Mouse (Mus musculus) midbrain, embryonic 10.5 days (tissue): ENCODE measurements at regions not wholly inside any gene's neighbourhood (a gene's known extent, or its start where the extent isn't known, plus 50 kb on each side); places are given as distances from the start of the nearest gene placed in this dataset.
A peak's percentile ranks its signal among the peaks of the same experiment; 100 is the strongest.

ENCODE experiments used
- DNase-seq: peaks from one replicate; pipeline ENCODE4 v3.0.0-alpha.2; 2017; ENCODE audit warnings: low spot score
- H3K27ac ChIP-seq: fragments of 300-500 bp; sonication (generic); replicated peaks from 2 replicates; pipeline ENCODE4 v1.5.1; 2016; ENCODE audit warnings: mild to moderate bottlenecking
- H3K27me3 ChIP-seq: fragments of 300-500 bp; sonication (generic); 2 replicates; pipeline ENCODE4 v1.6.1; 2016; ENCODE audit warnings: low read depth, mild to moderate bottlenecking; ENCODE audit not compliant: poor library complexity, severe bottlenecking
- H3K36me3 ChIP-seq: fragments of 300-500 bp; sonication (generic); 2 replicates; pipeline ENCODE4 v1.6.1; 2016; ENCODE audit warnings: mild to moderate bottlenecking, moderate library complexity
- H3K4me1 ChIP-seq: fragments of 300-500 bp; sonication (generic); 2 replicates; pipeline ENCODE4 v1.6.1; 2016
- H3K4me3 ChIP-seq: fragments of 300-500 bp; sonication (generic); 2 replicates; pipeline ENCODE4 v1.5.1; 2016; ENCODE audit warnings: mild to moderate bottlenecking, moderate library complexity
- H3K9me3 ChIP-seq: fragments of 300-500 bp; sonication (generic); replicated peaks from 2 replicates; pipeline ENCODE4 v1.6.1; 2016; ENCODE audit warnings: mild to moderate bottlenecking
- WGBS: fragments of 180-500 bp; shearing (Covaris S2); methylation state at CpG from one replicate; pipeline ENCODE4 v1.1.7; 2016; 5-methylcytosine and 5-hydroxymethylcytosine counted together

DNA sequence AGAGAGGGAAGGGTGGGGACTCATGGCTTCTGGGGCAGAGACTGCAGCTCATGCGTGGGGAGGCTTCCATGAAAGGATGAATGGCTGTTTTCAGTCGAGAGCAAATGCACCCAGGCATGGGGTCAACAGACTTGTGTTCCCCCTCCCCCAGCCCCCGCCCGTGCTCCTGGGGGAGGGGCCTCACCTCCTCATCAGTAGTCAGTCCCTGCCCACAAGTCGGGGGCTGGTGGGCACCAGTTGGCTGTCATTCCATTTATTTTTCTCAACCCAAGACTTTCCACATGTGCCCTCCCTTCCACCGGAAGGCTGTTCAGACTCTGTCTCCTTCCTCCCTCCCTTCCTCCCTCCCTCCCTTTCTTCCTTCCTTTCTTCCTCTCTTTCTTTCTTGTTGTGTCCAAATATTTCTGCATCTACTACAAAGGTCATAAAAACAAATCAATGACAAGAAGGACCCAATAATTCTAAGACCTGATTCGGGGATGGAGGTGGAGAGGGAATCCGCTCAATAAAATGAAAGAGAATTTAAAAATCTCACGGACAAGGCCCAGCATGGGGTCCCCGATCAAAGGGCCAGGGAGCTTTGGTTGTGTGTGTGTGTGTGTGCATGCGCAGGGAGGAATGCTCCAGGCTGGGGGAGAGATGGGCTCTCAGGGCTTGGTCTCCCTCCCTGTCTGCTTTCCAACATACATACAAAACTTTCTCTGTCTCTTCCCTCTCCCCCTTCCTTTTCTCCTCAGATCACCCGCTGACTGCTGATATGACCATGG lies 57.7 kb downstream of the Rpl14 start:
- DNase-seq: no peak
- H3K27ac ChIP-seq: peak overlapping the region; percentile 66
- WGBS: 63% methylated on average over 12 of the region's 12 CpGs

DNA sequence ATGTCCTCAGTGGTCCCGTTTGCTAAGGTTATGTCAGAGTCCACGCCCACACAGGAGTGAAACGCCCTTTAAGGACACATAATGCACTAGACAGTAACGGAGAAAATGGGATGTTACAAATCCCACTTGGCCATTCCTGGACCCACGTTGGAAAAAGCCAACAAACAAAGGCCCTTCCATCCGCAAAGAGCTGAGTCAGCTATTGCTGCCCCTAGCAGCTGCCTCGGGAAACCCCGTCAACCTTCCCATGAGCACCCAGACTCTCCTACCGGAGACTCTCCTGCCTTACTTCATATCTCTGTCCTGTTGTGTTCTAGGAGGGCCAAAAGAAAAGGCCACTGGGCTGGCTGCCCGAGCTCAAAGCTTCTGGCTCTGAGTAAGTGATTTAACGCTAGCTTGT lies 58.4 kb downstream of the Rpl14 start:
- 88% methylated on average over 11 of the region's 11 CpGs for WGBS
- peaks cover 10% of the 10 kb centered on the region; the same call in 1 of the 2 replicates for H3K9me3 ChIP-seq
- DNase-seq: no peak
- H3K27me3 ChIP-seq: no peaks in the 10 kb centered on the region
- no peaks in the 10 kb centered on the region for H3K36me3 ChIP-seq
- H3K27ac ChIP-seq: peak overlapping the region; percentile 66
- H3K4me1 ChIP-seq: peaks cover 22% of the 10 kb centered on the region
- no peak overlapping the region for H3K4me3 ChIP-seq

More for the DNA sequence above, 57.7 kb downstream of the Rpl14 start:
- Histone ChIP-seq H3K4me1 (peaks cover 22% of the 10 kb centered on the region), H3K9me3 (peaks cover 10% of the 10 kb centered on the region; the same call in 1 of the 2 replicates), H3K4me3 (no peak overlapping the region), H3K36me3 (no peaks in the 10 kb centered on the region), H3K27me3 (no peaks in the 10 kb centered on the region)

DNA sequence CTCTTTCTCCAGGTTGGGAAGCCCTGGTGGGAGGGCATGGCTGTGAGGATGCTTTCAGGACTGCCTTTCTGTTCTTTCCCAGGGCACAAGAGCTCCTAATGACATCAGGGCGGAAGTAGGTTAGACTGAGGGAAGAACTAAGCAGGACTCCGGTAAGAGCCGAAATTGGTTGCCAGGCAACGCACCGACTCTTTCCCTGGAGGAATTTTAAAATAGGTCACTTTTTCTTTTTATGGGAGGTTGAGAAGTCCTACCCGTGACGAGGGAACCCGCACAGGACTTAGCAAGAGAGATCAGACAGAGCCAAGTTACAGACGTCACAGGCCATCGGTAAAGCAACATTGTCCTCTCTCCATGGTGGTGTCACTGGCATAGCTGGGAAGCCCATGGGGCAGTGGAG lies 61.6 kb downstream of the Rpl14 start:
- Histone ChIP-seq H3K27ac (no peak overlapping the region), H3K9me3 (0 out of 2 replicates have a peak, but pooled peaks cover 10% of the 10 kb centered on the region), H3K4me3 (no peak overlapping the region), H3K36me3 (no peaks in the 10 kb centered on the region), H3K27me3 (no peaks in the 10 kb centered on the region), H3K4me1 (peaks cover 22% of the 10 kb centered on the region)
- no peak for DNase-seq
- 85% methylated on average over 10 of the region's 10 CpGs for WGBS

DNA sequence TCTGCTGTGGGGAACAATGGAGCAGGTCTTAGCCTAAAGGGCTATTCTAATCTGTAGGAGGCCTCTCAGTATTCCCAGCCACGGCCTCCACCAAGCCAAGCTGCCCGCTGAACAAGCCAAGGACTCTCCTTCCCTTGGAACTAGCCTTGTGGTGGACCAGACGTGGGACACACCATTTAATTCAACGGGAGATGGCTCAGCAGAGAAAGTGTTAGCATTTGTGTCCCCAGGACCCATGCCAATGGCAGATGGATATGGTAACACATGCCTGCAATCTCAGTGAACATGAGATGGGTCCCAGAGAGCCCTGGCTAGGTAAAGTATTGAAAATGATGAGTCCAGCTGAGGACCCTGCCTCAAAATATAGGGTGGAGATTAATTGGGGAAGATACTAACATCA lies 71.4 kb downstream of the Rpl14 start:
- Histone ChIP-seq H3K27ac (no peak overlapping the region), H3K9me3 (no peaks in the 10 kb centered on the region), H3K4me3 (no peak overlapping the region), H3K36me3 (no peaks in the 10 kb centered on the region), H3K27me3 (no peaks in the 10 kb centered on the region), H3K4me1 (no peaks in the 10 kb centered on the region)
- 83% methylated on average over 4 of the region's 4 CpGs for WGBS
- no peak for DNase-seq

DNA sequence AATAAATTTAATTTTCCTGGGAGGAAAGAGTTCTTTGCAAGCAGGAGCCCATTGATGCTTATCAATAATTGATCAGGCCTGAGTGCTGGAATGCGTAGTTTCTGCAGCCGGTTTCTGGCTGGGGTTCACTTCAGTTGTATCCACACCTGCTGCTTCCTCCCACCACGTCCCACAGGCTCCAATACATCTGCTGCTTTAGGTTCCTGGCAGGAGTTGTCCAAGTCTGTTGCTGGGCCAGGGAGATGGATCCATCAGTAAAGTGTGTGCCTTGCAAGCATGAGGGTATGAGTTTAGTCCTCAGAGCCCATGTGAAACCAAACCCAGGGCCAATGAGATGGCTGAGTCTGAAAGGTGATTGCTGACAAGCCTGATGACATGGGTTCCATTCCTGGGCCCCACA lies 72.1 kb downstream of the Rpl14 start:
- H3K4me1 ChIP-seq: no peaks in the 10 kb centered on the region
- no peaks in the 10 kb centered on the region for H3K27me3 ChIP-seq
- no peaks in the 10 kb centered on the region for H3K36me3 ChIP-seq
- no peaks in the 10 kb centered on the region for H3K9me3 ChIP-seq
- H3K27ac ChIP-seq: no peak overlapping the region
- no peak for DNase-seq
- 85% methylated on average over 3 of the region's 3 CpGs for WGBS
- no peak overlapping the region for H3K4me3 ChIP-seq

DNA sequence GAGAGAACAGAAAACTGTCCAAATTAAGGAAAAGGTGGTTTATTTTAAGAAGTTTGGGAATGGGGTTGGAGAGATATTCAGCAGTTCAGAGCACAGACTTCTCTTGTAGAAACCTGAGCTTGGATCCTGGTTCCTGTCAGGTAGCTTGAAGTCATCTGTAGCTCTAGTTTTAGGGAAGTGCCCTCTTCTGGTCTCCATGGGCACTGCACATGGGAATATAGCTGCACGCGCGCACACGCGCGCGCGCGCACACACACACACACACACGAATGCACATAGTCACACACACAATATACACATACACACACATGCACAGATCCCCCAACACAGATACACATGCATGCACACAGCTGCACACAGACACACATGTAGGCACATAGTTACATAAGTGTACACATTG lies 74.5 kb downstream of the Rpl14 start:
- Histone ChIP-seq H3K27ac (no peak overlapping the region), H3K36me3 (no peaks in the 10 kb centered on the region), H3K27me3 (no peaks in the 10 kb centered on the region), H3K4me1 (no peaks in the 10 kb centered on the region), H3K9me3 (no peaks in the 10 kb centered on the region), H3K4me3 (no peak overlapping the region)
- no peak for DNase-seq
- 95% methylated on average over 10 of the region's 10 CpGs for WGBS

DNA sequence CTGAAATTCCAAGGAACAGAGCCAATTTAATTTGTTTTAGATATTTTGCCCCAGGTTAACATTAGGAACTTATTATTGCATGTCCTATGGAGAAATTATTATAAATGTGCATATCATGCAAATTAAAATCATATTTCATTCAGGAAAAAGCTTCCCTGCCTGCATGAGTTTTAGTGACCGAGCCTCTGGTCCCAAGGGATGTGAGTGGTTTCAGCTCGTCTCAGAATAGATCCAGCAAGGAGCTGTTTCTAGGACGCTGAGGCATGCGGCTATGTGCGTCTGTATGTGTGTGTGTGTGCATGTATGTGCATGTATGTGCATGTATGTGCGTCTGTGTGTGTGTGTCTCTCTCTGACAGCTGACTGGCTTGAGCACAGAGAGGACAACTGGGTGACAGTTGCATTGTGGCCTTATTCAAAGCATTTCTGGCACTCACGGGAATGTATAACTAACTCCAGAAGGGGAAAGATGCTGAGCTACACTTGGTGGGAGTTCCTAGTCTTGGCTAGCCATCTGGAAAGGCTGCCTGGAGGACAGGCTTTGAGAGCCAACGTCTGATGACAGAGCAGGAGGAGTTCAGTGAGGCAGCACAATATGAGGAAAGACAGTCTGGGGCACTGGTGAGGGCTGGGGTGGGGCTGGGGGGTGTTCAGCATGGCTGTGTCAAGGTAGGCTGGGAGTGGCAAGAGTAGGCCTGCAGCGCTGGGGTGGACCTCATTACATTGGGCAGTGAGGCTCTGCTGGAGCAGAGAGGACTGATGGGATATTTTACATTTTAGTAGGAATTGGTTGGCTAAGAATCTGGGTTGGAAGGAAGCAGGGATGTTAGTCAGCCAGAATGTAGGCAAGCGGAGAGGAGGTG lies 75.8 kb downstream of the Rpl14 start:
- Histone ChIP-seq H3K4me3 (no peak overlapping the region), H3K36me3 (no peaks in the 10 kb centered on the region), H3K27me3 (no peaks in the 10 kb centered on the region), H3K27ac (no peak overlapping the region), H3K4me1 (no peaks in the 10 kb centered on the region), H3K9me3 (no peaks in the 10 kb centered on the region)
- no peak for DNase-seq
- 83% methylated on average over 10 of the region's 10 CpGs for WGBS

DNA sequence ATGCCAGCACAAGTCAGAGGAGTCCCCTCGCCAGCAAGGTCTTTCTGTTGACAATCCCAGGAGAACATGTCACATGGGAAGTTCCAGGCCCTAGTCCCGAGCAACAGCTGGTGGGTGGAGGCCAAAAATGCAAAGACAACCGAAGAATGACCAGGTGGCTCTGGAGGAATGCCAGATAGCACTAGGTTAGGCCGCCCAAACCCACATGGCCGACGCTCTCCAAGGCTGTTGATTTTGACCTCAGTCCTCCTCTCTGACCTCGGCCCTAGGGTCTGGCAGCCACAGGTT lies 76.4 kb downstream of the Rpl14 start:
- no peak for DNase-seq
- H3K27me3 ChIP-seq: no peaks in the 10 kb centered on the region
- no peak overlapping the region for H3K27ac ChIP-seq
- 89% methylated on average over 7 of the region's 7 CpGs for WGBS
- no peaks in the 10 kb centered on the region for H3K9me3 ChIP-seq
- H3K4me3 ChIP-seq: no peak overlapping the region
- H3K36me3 ChIP-seq: no peaks in the 10 kb centered on the region
- H3K4me1 ChIP-seq: no peaks in the 10 kb centered on the region

DNA sequence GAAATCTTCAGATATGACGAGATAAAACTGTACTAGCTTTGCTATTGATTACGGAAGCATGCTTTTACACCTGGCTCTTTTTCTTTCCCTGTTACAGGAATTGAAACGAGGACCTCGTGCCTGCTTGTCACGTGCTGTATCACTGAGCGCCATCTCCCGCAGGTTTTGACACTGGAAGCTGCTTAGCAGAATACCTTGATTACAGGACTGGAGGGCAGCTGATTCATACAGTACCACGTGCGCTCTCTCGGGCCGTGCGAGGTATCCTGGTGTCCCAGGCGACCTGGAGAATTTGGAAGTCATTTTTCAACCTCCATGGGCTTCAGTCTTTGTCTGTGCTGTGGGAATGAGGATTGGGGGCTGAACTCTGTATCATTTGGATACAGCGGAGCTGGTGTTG lies 81.5 kb downstream of the Rpl14 start:
- Histone ChIP-seq H3K4me3 (no peak overlapping the region), H3K4me1 (peaks cover 30% of the 10 kb centered on the region), H3K9me3 (no peaks in the 10 kb centered on the region), H3K27me3 (no peaks in the 10 kb centered on the region), H3K27ac (peak overlapping the region; percentile 42; the same call in 1 of the 2 replicates), H3K36me3 (no peaks in the 10 kb centered on the region)
- DNase-seq: no peak
- 90% methylated on average over 14 of the region's 14 CpGs for WGBS

DNA sequence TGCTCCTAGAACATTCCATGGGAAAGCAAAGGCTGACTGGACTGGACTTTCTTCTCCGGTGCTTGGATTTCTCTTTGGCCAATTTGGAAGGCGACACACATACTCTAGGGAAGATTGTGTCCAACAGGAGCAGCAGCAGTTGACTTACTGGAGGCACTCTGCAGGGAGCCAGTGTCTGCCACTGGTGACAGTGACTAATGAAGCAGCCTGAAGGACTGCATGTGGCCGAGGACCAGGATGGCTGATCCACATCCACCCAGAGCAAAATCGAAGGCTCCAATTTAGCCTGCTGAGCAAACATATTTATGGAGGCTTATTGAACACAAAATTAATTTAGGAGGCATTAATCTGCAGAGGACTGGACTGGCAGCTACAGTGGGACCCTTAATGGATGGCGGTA lies 81.9 kb downstream of the Rpl14 start:
- no peak overlapping the region for H3K4me3 ChIP-seq
- H3K36me3 ChIP-seq: no peaks in the 10 kb centered on the region
- no peaks in the 10 kb centered on the region for H3K27me3 ChIP-seq
- peaks cover 31% of the 10 kb centered on the region for H3K4me1 ChIP-seq
- DNase-seq: no peak
- WGBS: 82% methylated on average over 5 of the region's 5 CpGs
- no peaks in the 10 kb centered on the region for H3K9me3 ChIP-seq
- peak overlapping the region; percentile 42; the same call in 1 of the 2 replicates for H3K27ac ChIP-seq

DNA sequence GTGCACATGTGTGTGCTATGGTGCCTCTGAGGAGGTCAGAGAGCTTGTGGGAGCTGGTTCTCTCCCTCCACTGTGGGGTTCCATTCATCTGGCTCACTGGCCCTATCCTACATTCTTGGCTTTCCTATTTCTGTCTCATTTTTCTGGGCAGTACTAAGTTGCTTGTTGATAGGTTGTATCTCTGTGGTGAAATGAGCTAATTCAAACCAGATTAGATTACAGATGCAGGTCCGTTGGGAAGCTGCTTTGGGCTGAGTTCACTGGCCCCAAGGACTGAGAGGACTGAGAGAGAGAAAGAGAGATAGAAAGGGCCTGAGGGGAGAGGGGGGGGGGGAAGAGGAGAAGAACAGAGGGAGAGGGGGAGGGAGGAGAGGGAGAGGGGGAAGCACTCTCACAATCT lies 83.5 kb downstream of the Rpl14 start:
- Histone ChIP-seq H3K4me3 (no peak overlapping the region), H3K4me1 (peaks cover 31% of the 10 kb centered on the region), H3K27ac (no peak overlapping the region), H3K27me3 (no peaks in the 10 kb centered on the region), H3K9me3 (no peaks in the 10 kb centered on the region), H3K36me3 (no peaks in the 10 kb centered on the region)
- 43% methylated on average over 1 of the region's 1 CpGs for WGBS
- DNase-seq: no peak

DNA sequence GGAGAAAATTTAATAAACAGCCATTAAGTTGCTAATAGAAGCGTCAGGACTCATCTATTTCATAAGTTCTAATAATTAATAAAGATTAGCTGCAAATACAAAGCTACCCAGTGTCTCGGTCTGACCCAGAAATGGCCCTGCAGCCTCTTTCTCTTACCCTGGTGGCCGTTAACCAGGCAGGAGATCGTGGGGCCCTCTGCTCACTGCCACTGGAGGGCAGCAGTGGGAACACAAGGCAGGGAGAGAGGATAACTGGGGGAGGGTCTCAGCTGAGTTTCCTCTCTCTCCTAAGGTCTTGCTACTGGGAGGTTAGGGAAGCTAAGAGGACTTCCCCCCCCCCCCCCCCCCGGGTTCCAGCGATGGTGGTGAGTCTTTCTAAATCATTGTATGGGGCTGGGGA lies 85.7 kb downstream of the Rpl14 start:
- Histone ChIP-seq H3K36me3 (no peaks in the 10 kb centered on the region), H3K4me3 (no peak overlapping the region), H3K9me3 (no peaks in the 10 kb centered on the region), H3K4me1 (peaks cover 38% of the 10 kb centered on the region), H3K27ac (no peak overlapping the region; the same call in 1 of the 2 replicates), H3K27me3 (no peaks in the 10 kb centered on the region)
- peak; percentile 63 for DNase-seq
- 21% methylated on average over 6 of the region's 6 CpGs for WGBS

DNA sequence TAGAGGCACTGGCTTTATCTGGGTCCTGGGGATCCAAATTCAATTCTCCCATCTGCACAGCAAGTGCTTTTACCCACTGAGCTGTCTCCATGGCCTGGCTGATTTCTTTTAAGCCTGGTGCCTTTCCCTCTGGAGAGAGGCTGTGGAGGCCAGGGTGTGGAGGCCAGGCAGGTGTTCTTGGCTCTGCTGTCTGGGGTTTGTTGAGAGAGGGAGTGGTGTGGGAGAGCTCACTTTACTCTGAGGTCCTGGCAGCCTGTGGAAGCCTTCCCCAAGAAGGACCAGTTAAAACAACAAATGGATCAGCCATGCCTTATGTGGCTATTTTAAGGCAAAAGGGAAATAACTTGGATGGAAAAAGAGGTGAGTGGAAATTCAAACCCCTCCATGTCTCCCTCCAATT lies 86.5 kb downstream of the Rpl14 start:
- H3K27ac ChIP-seq: no peak overlapping the region
- no peak overlapping the region for H3K4me3 ChIP-seq
- H3K27me3 ChIP-seq: no peaks in the 10 kb centered on the region
- no peaks in the 10 kb centered on the region for H3K36me3 ChIP-seq
- no peaks in the 10 kb centered on the region for H3K9me3 ChIP-seq
- H3K4me1 ChIP-seq: peaks cover 37% of the 10 kb centered on the region
- DNase-seq: no peak
